Mouse (Mus musculus): ENCODE results near the gene Plscr2. TPM values are rescaled to one million over a fixed set of nuclear protein-coding genes. Genes with fewer than 3 reads are reported as not detected.

Plscr2 gene
- not detected for polyA plus RNA-seq (2017; shearing (Covaris generic))

GRCm38 (mm10) chr9:92275486-92276207 is at the start of gene Plscr2:
Gene Plscr2, plus strand, starts transcription at chr9:92275602.

GRCm38 (mm10) chr9:92249447-92249852 is 26.0 kb upstream of the Plscr2 start, which contains the start of gene Plscr1:
Gene Plscr1, plus strand, starts transcription at chr9:92249750.

GRCm38 (mm10) chr9:92309077-92309476 is 33.7 kb downstream of the Plscr2 start, which contains the start of gene 1700057G04Rik:
Gene 1700057G04Rik, plus strand, starts transcription at chr9:92309377.

Other genes starting within 250 kb of the Plscr2 start
- not detected for gene Plscr5, start 82.7 kb upstream of the Plscr2 start, polyA plus RNA-seq (2017; shearing (Covaris generic))
- gene Plscr1, start 25.9 kb upstream of the Plscr2 start, polyA plus RNA-seq (2017; shearing (Covaris generic)) = 41.0 TPM
- not detected for gene 1700057G04Rik, start 33.8 kb downstream of the Plscr2 start, polyA plus RNA-seq (2017; shearing (Covaris generic))
- 0.20 TPM for gene Plscr4, start 181.8 kb downstream of the Plscr2 start, polyA plus RNA-seq (2017; shearing (Covaris generic))